Mouse (Mus musculus): ENCODE data around the gene Sh2d6.

DNA sequence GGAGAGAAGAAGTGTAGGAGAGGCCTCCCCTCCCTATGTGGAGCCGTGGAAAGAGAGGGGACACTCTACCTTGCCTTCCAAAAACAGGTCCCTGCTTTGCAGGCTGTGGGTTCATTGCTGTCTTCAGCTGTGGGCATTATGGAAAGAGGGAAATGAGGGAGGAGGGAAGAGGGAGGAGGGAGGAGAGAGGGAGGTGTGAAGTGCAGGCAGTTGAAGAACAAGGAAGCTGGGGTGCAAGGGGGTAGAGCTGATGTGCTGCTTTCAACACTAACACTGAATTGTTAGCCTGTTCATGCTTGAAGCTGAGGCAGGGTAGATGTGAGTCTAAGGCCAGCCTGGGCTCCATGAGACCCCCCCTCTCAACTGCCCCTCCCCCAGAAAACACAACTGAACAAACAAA, 2.7 kb downstream of the Sh2d6 start:
- no peak for TF ChIP-seq POLR2A (IDR thresholded peaks at IDR 0.05; ENCODE audit: control insufficient read depth, low read depth, low read length)
- TF ChIP-seq CTCF (IDR thresholded peaks at IDR 0.05; ENCODE audit: control insufficient read depth, insufficient read depth, insufficient replicate concordance, low read depth, low read length) = no peak

Measured in testis, adult 2 months (tissue).